Mouse (Mus musculus): ENCODE data around the gene Oard1. TPM values are rescaled to one million over a fixed set of nuclear protein-coding genes. Genes with fewer than 3 reads are reported as not detected.

Gene Oard1
- polyA plus RNA-seq, 1 experiment, result 12.0 TPM

DNA sequence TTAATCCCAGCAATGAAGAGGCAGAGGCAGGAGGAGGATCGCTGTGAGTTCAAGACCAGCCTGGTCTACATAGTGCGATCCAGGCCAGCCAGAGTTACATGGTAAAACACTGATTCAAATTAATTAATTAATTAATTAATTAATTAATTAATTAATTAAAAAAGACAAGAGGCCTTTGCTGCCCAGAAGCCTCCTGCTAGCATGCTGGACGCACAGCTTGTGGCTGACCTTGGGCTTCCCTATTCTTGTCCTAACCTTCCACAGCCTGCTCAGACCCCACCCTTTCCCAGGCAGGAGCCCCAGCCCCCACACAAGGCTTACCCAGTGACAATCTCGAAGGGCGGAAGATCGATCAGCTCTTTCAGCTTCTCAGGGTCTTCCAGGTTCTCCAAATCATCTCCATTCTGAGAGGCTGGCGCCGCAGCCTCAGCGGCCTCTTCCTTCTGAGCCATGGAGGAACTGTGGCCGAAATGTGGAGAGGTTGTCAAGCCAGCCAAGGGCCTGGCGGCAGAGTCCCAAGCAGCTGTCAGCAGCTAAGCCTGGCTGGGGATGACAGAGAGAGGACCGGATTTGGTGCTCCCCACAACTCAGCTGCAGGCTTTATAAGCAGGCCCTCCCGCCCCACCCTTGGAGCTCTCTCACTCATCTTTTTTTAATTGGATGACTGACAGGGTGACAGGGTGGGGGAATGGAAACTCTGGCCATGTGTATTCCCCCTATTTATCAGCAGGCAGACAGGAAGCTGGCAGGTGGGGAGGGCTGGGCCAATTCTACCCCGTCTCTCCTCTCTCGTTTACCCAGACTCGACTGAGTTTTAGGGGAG is 22.6 kb downstream of the Oard1 start, which contains the start of gene Apobec2:
Apobec2 (minus strand) TSS at position 773 of the 823 bp plus-strand sequence.
- Histone ChIP-seq H3K27ac (ENCODE audit: control insufficient read depth, insufficient read depth, low read length) (no peak within 1 kb of the TSS), H3K27me3 (ENCODE audit: control insufficient read depth, insufficient read depth, low read length) (no peaks in the 10 kb centered on the region), H3K36me3 (ENCODE audit: control insufficient read depth, insufficient read depth, low read length) (no peaks in the 10 kb centered on the region), H3K4me3 (ENCODE audit: control insufficient read depth, insufficient read depth, low read length) (no peak within 1 kb of the TSS), H3K4me1 (replicated peaks; ENCODE audit: control insufficient read depth, insufficient read depth, low read length) (peaks cover 18% of the 10 kb centered on the region)
- no peak for DNase-seq
- TF ChIP-seq CTCF (IDR thresholded peaks at IDR 0.05; ENCODE audit: borderline replicate concordance, control insufficient read depth, extremely low read depth, insufficient read depth, low read length, poor library complexity) (no peak), POLR2A (IDR thresholded peaks at IDR 0.05; ENCODE audit: control insufficient read depth, extremely low read depth, insufficient read depth, low read length, poor library complexity) (no peak)
- 74% methylated on average over 16 of the region's 16 CpGs for WGBS

DNA sequence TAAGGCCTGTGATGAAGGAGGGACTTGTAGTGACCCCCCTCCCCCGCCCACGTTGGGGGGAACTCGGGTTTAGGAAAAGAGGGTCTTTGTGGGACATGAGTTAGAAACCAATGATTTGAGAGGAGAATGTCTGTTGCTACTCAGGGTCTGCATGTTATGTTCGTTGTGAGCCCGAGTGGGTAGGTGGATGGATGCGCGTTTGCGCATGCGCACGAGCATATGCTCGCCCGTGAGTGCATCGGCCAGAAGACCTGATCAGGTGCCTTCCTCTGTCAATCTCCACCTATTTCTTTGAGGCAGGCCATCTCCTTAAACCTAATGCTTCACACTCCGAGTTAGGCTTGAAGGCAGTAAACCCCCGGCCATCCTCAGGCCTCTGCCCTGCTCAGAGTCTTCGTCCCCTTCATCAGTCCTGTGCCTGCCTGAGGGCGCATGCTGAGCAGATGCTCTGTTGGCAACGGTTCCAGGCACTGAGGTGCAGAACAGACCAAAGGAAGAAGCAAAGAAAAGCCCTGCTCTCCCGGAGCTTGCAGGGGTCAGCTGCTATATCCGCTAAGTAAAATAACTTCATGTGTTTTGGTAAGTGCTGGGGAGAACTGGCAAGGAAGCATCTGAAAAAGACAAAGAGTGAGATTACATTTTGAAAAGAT is 23.3 kb downstream of the Oard1 start:
- DNase-seq, result no peak
- H3K36me3 ChIP-seq (ENCODE audit: control insufficient read depth, insufficient read depth, low read length), result no peaks in the 10 kb centered on the region
- TF ChIP-seq POLR2A (IDR thresholded peaks at IDR 0.05; ENCODE audit: control insufficient read depth, extremely low read depth, insufficient read depth, low read length, poor library complexity) (no peak), CTCF (IDR thresholded peaks at IDR 0.05; ENCODE audit: borderline replicate concordance, control insufficient read depth, extremely low read depth, insufficient read depth, low read length, poor library complexity) (no peak)
- H3K4me1 ChIP-seq (replicated peaks; ENCODE audit: control insufficient read depth, insufficient read depth, low read length), result peaks cover 11% of the 10 kb centered on the region
- H3K4me3 ChIP-seq (ENCODE audit: control insufficient read depth, insufficient read depth, low read length), result no peak overlapping the region
- WGBS, result 94% methylated on average over 20 of the region's 20 CpGs
- H3K27me3 ChIP-seq (ENCODE audit: control insufficient read depth, insufficient read depth, low read length), result no peaks in the 10 kb centered on the region
- H3K27ac ChIP-seq (ENCODE audit: control insufficient read depth, insufficient read depth, low read length), result no peak overlapping the region

DNA sequence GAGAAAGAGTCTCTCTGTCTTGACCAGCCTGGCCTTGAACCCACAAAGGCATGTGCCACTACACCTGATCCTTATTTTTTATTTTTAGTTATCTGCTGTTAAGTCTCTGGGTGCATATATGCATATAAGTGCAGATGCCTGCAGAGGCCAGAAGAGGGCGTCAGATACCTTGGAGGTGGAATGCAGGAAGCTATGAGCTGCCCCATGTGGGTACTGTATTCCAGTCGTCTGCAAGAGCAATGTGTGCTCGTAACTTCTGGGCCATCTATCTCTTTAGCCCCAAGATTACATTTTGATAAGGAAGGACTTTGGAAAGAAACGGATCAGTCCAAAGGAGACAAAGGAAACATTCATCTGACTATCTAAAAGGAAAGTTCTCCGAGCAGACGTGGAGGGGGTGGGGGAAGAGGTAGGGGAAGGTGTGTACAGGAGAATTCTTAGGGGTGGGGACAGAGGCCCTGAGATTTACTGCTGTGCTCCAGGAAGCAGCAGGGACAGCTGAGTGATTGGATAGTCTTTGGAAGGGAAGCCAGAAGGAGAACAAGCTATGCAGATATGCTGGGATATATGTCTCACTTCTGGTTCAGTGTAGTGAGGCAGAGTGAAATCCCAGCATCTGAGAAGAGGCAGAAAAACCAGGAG is 24.0 kb downstream of the Oard1 start:
- Histone ChIP-seq H3K27me3 (ENCODE audit: control insufficient read depth, insufficient read depth, low read length) (no peaks in the 10 kb centered on the region), H3K4me3 (ENCODE audit: control insufficient read depth, insufficient read depth, low read length) (no peak overlapping the region), H3K27ac (ENCODE audit: control insufficient read depth, insufficient read depth, low read length) (no peak overlapping the region), H3K36me3 (ENCODE audit: control insufficient read depth, insufficient read depth, low read length) (no peaks in the 10 kb centered on the region), H3K4me1 (replicated peaks; ENCODE audit: control insufficient read depth, insufficient read depth, low read length) (peaks cover 5% of the 10 kb centered on the region; the same call in 1 of the 2 replicates)
- DNase-seq, result no peak
- TF ChIP-seq CTCF (IDR thresholded peaks at IDR 0.05; ENCODE audit: borderline replicate concordance, control insufficient read depth, extremely low read depth, insufficient read depth, low read length, poor library complexity), result no peak
- no peak for TF ChIP-seq POLR2A (IDR thresholded peaks at IDR 0.05; ENCODE audit: control insufficient read depth, extremely low read depth, insufficient read depth, low read length, poor library complexity)
- WGBS, result 91% methylated on average over 6 of the region's 6 CpGs

DNA sequence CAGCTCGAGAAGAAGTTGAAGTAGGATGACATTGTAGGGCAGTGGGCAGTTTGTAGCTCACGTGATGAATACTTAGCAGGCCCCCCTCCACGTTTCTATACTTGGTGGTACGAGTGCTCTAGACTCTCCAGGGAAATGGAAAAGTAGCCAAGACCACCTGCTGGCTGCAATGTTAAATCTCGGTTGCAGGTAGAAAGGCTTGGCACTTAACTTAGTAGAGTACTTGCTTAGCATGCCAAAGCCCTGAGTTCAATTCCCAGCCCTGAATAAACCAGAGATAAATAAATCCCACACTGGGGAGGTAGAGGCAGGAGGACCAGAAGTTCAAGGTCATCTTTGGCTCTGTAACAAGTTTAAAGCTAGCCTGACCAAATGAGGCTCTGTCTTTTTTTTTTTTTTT is 24.7 kb downstream of the Oard1 start:
- TF ChIP-seq CTCF (IDR thresholded peaks at IDR 0.05; ENCODE audit: borderline replicate concordance, control insufficient read depth, extremely low read depth, insufficient read depth, low read length, poor library complexity) (no peak), POLR2A (IDR thresholded peaks at IDR 0.05; ENCODE audit: control insufficient read depth, extremely low read depth, insufficient read depth, low read length, poor library complexity) (no peak)
- H3K4me3 ChIP-seq (ENCODE audit: control insufficient read depth, insufficient read depth, low read length), result no peak overlapping the region
- no peak overlapping the region for H3K27ac ChIP-seq (ENCODE audit: control insufficient read depth, insufficient read depth, low read length)
- H3K4me1 ChIP-seq (replicated peaks; ENCODE audit: control insufficient read depth, insufficient read depth, low read length), result peaks cover 5% of the 10 kb centered on the region; the same call in 1 of the 2 replicates
- no peaks in the 10 kb centered on the region for H3K27me3 ChIP-seq (ENCODE audit: control insufficient read depth, insufficient read depth, low read length)
- no peaks in the 10 kb centered on the region for H3K36me3 ChIP-seq (ENCODE audit: control insufficient read depth, insufficient read depth, low read length)
- 93% methylated on average over 5 of the region's 5 CpGs for WGBS
- no peak for DNase-seq

DNA sequence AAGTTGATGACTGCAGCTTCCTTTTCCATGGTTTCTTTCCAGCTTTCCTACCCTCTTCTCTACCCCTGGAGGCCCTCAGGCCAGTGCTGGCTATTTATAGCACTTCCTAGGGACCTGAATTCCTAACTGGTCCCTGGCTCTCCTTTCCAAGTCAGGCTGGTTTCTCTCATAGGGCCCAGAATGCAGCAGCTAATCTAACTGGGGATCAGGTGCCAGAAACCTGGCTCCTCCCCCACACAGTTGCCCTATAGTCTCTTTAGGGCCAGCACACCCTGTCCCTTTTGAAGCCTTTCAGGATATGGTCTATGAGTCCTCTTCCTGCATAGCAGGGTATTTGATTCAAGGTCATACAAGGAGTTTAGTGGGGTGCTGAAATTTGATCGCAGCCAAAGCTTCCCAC is 26.7 kb downstream of the Oard1 start:
- H3K27me3 ChIP-seq (ENCODE audit: control insufficient read depth, insufficient read depth, low read length), result no peaks in the 10 kb centered on the region
- no peak overlapping the region for H3K4me3 ChIP-seq (ENCODE audit: control insufficient read depth, insufficient read depth, low read length)
- no peak for DNase-seq
- TF ChIP-seq POLR2A (IDR thresholded peaks at IDR 0.05; ENCODE audit: control insufficient read depth, extremely low read depth, insufficient read depth, low read length, poor library complexity) (no peak), CTCF (IDR thresholded peaks at IDR 0.05; ENCODE audit: borderline replicate concordance, control insufficient read depth, extremely low read depth, insufficient read depth, low read length, poor library complexity) (no peak)
- no peak overlapping the region for H3K27ac ChIP-seq (ENCODE audit: control insufficient read depth, insufficient read depth, low read length)
- no peaks in the 10 kb centered on the region for H3K36me3 ChIP-seq (ENCODE audit: control insufficient read depth, insufficient read depth, low read length)
- H3K4me1 ChIP-seq (replicated peaks; ENCODE audit: control insufficient read depth, insufficient read depth, low read length), result peaks cover 5% of the 10 kb centered on the region; the same call in 1 of the 2 replicates
- WGBS, result 88% methylated on average over 1 of the region's 1 CpGs

DNA sequence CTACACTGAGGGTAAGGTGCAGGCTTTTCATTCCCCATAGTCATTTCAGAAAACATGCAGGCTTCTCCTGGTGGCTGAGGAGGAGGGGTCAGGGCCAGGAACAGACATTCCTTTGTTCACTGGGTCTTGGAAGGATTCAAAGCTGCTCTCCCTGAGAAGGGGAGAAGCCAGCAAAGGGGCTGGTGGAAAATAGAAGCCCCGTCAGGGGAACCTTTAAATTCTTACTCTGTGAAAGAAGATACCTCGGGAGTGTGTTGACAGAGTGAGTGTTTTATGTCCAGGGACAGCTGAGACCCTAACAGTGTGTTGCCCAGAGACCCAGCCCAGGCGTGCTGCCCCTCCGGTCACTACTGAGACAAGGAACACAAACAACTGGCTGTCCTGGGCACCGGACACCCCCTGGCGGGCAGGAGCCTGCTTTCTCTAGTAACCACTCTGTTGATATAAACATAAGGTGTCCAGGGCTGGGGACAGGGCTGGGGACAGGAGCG is 27.7 kb downstream of the Oard1 start:
- no peaks in the 10 kb centered on the region for H3K27me3 ChIP-seq (ENCODE audit: control insufficient read depth, insufficient read depth, low read length)
- H3K27ac ChIP-seq (ENCODE audit: control insufficient read depth, insufficient read depth, low read length), result no peak overlapping the region
- 87% methylated on average over 7 of the region's 7 CpGs for WGBS
- H3K4me3 ChIP-seq (ENCODE audit: control insufficient read depth, insufficient read depth, low read length), result no peak overlapping the region
- TF ChIP-seq POLR2A (IDR thresholded peaks at IDR 0.05; ENCODE audit: control insufficient read depth, extremely low read depth, insufficient read depth, low read length, poor library complexity) (no peak), CTCF (IDR thresholded peaks at IDR 0.05; ENCODE audit: borderline replicate concordance, control insufficient read depth, extremely low read depth, insufficient read depth, low read length, poor library complexity) (no peak)
- peaks cover 3% of the 10 kb centered on the region; the same call in 1 of the 2 replicates for H3K4me1 ChIP-seq (replicated peaks; ENCODE audit: control insufficient read depth, insufficient read depth, low read length)
- no peak for DNase-seq
- no peaks in the 10 kb centered on the region for H3K36me3 ChIP-seq (ENCODE audit: control insufficient read depth, insufficient read depth, low read length)
